Mouse (Mus musculus) liver, adult 2 months (tissue): ENCODE results near the gene Tpgs1.

Source experiments
- CTCF ChIP-seq: fragments of 200-500 bp; IDR thresholded peaks from 2 replicates; pipeline ENCODE4 v1.5.1; 2011; ENCODE audit warnings: low read depth, low read length, control low read depth
- POLR2A ChIP-seq: fragments of 200-500 bp; IDR thresholded peaks from 2 replicates; pipeline ENCODE4 v1.6.1; 2011; ENCODE audit warnings: low read length, control low read depth; ENCODE audit not compliant: insufficient read depth; ENCODE audit errors: extremely low read depth

DNA sequence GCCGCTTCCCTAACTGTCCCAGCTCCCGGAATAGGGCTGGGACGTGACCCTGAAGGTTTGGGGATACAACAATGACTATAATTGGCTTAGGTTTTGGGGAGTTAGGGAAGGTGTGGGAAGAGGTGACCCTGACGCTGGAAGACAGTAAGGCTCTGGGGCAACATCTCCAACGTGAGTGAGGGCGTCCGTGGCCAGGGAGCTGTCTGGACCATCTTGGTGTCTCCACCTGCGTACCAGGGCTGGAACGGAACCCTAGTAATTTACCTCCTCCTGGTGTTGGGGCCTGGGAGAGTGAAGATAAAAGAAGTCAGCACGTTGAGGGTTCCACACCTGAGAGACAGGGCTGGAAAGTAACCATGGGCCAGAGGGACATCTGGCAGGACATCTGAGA lies 35.8 kb downstream of the Tpgs1 start:
- TF ChIP-seq CTCF (no peak), POLR2A (no peak)
